Mouse (Mus musculus) MEL (cell line): ENCODE measurements at regions not wholly inside any gene's neighbourhood (a gene's known extent, or its start where the extent isn't known, plus 50 kb on each side); places are given as distances from the start of the nearest gene placed in this dataset.

ENCODE experiments used
- DNase-seq: peaks from one replicate; pipeline ENCODE4 v3.0.0; 2011; ENCODE audit warnings: low read depth, low spot score
- H3K27ac ChIP-seq: 2 replicates; pipeline ENCODE4 v1.5.1; 2012; ENCODE audit warnings: low read depth, mild to moderate bottlenecking, control low read depth, low read length, moderate library complexity; ENCODE audit not compliant: control insufficient read depth
- H3K27me3 ChIP-seq, 2 experiments: fragments of 150-350 bp in 1 of 2; sonication (generic) in 1 of 2; 2 replicates each; pipeline ENCODE4 v1.6.1; 2012; ENCODE audit warnings: low read length in 2 of 2, mild to moderate bottlenecking in 2 of 2, improper control_type of control experiment in 1 of 2, moderate library complexity in 1 of 2; ENCODE audit not compliant: insufficient read depth in 2 of 2, control insufficient read depth in 1 of 2
- H3K36me3 ChIP-seq, 2 experiments: 2 replicates each; pipeline ENCODE4 v1.6.1; 2012 to 2014; ENCODE audit warnings: low read length in 2 of 2, improper control_type of control experiment in 1 of 2, inconsistent platforms in 1 of 2, mild to moderate bottlenecking in 1 of 2; ENCODE audit not compliant: insufficient read depth in 2 of 2, control insufficient read depth in 1 of 2
- H3K4me1 ChIP-seq, 2 experiments: fragments of 150-350 bp in 1 of 2; sonication (generic) in 1 of 2; 2 replicates each; pipeline ENCODE4 v1.6.1; 2012; ENCODE audit warnings: low read length in 2 of 2, improper control_type of control experiment in 1 of 2, mild to moderate bottlenecking in 1 of 2; ENCODE audit not compliant: insufficient read depth in 2 of 2, control insufficient read depth in 1 of 2
- H3K4me3 ChIP-seq, 2 experiments: fragments of 150-350 bp in 1 of 2; sonication (generic) in 1 of 2; 2 replicates each; pipeline ENCODE4 v1.5.1; 2012; ENCODE audit warnings: low read depth in 2 of 2, low read length in 2 of 2, mild to moderate bottlenecking in 2 of 2, moderate library complexity in 2 of 2, control low read depth in 1 of 2, improper control_type of control experiment in 1 of 2; ENCODE audit not compliant: control insufficient read depth in 1 of 2, insufficient read depth in 1 of 2
- H3K79me2 ChIP-seq: 2 replicates; pipeline ENCODE4 v1.6.1; 2012; ENCODE audit warnings: mild to moderate bottlenecking, low read length, moderate library complexity; ENCODE audit not compliant: control insufficient read depth, poor library complexity, insufficient read depth
- H3K9ac ChIP-seq: 2 replicates; pipeline ENCODE4 v1.6.1; 2012; ENCODE audit warnings: low read depth, mild to moderate bottlenecking, control low read depth, low read length, moderate library complexity; ENCODE audit not compliant: control insufficient read depth, poor library complexity, severe bottlenecking
- H3K9me3 ChIP-seq: fragments of 150-350 bp; sonication (generic); replicated peaks from 2 replicates; pipeline ENCODE4 v1.6.1; 2012; ENCODE audit warnings: mild to moderate bottlenecking, low read length, improper control_type of control experiment, moderate library complexity; ENCODE audit not compliant: insufficient read depth
- BHLHE40 ChIP-seq: IDR thresholded peaks from 2 replicates; pipeline ENCODE4 v1.6.1; 2012; ENCODE audit warnings: low read depth, mild to moderate bottlenecking, inconsistent platforms, low read length, improper control_type of control experiment, borderline replicate concordance
- E2F4 ChIP-seq: IDR thresholded peaks from 2 replicates; pipeline ENCODE4 v1.6.1; 2011; ENCODE audit warnings: low read depth, low read length, improper control_type of control experiment, borderline replicate concordance
- EP300 ChIP-seq, 2 experiments: IDR thresholded peaks; 2 replicates each; pipeline ENCODE4 v1.6.1; 2011; ENCODE audit warnings: improper control_type of control experiment in 2 of 2, low read length in 2 of 2, low read depth in 1 of 2, mild to moderate bottlenecking in 1 of 2
- ETS1 ChIP-seq: IDR thresholded peaks from 2 replicates; pipeline ENCODE4 v1.6.1; 2012; ENCODE audit warnings: low read depth, mild to moderate bottlenecking, inconsistent platforms, low read length, improper control_type of control experiment, moderate library complexity
- GABPA ChIP-seq: IDR thresholded peaks from 2 replicates; pipeline ENCODE4 v1.6.1; 2012; ENCODE audit warnings: low read depth, mild to moderate bottlenecking, inconsistent platforms, low read length, improper control_type of control experiment, moderate library complexity
- JUND ChIP-seq: IDR thresholded peaks from 2 replicates; pipeline ENCODE4 v1.6.1; 2011; ENCODE audit warnings: low read depth, mild to moderate bottlenecking, improper control_type of control experiment, low read length
- MAFK ChIP-seq: IDR thresholded peaks from 2 replicates; pipeline ENCODE4 v1.6.1; 2011; ENCODE audit warnings: low read depth, mild to moderate bottlenecking, low read length, improper control_type of control experiment, borderline replicate concordance
- MAX ChIP-seq: IDR thresholded peaks from 2 replicates; pipeline ENCODE4 v1.6.1; 2011; ENCODE audit warnings: low read length, improper control_type of control experiment
- MXI1 ChIP-seq: IDR thresholded peaks from 2 replicates; pipeline ENCODE4 v1.6.1; 2011; ENCODE audit warnings: mild to moderate bottlenecking, low read depth, low read length, improper control_type of control experiment
- MYC ChIP-seq: IDR thresholded peaks from 2 replicates; pipeline ENCODE4 v1.6.1; 2011; ENCODE audit warnings: low read depth, mild to moderate bottlenecking, low read length, improper control_type of control experiment, moderate library complexity
- NRF1 ChIP-seq: IDR thresholded peaks from 2 replicates; pipeline ENCODE4 v1.6.1; 2014; ENCODE audit warnings: low read depth, mild to moderate bottlenecking, inconsistent platforms, low read length, improper control_type of control experiment, moderate library complexity; ENCODE audit not compliant: poor library complexity, insufficient read depth, severe bottlenecking
- POLR2AphosphoS2 ChIP-seq: IDR thresholded peaks from 2 replicates; pipeline ENCODE4 v1.6.1; 2011; ENCODE audit warnings: low read length, improper control_type of control experiment
- POLR2AphosphoS5 ChIP-seq: IDR thresholded peaks from 2 replicates; pipeline ENCODE4 v1.6.1; 2012; ENCODE audit warnings: low read depth, borderline replicate concordance, mild to moderate bottlenecking, inconsistent platforms, low read length, moderate library complexity, mixed read lengths
- RAD21 ChIP-seq: IDR thresholded peaks from 2 replicates; pipeline ENCODE4 v1.6.1; 2011; ENCODE audit warnings: mild to moderate bottlenecking, low read depth, low read length, improper control_type of control experiment
- RCOR1 ChIP-seq: IDR thresholded peaks from 2 replicates; pipeline ENCODE4 v1.6.1; 2012; ENCODE audit warnings: low read depth, mild to moderate bottlenecking, inconsistent platforms, low read length, improper control_type of control experiment
- SIN3A ChIP-seq: IDR thresholded peaks from 2 replicates; pipeline ENCODE4 v1.6.1; 2012; ENCODE audit warnings: low read length, improper control_type of control experiment, inconsistent platforms
- SMC3 ChIP-seq: IDR thresholded peaks from 2 replicates; pipeline ENCODE4 v1.6.1; 2011; ENCODE audit warnings: low read depth, low read length, improper control_type of control experiment
- TCF12 ChIP-seq: IDR thresholded peaks from 2 replicates; pipeline ENCODE4 v1.6.1; 2014; ENCODE audit warnings: low read depth, mild to moderate bottlenecking, inconsistent platforms, low read length, improper control_type of control experiment, moderate library complexity
- UBTF ChIP-seq: IDR thresholded peaks from 2 replicates; pipeline ENCODE4 v1.6.1; 2012; ENCODE audit warnings: low read depth, mild to moderate bottlenecking, inconsistent platforms, low read length, improper control_type of control experiment, moderate library complexity, borderline replicate concordance; ENCODE audit not compliant: insufficient read depth
- USF2 ChIP-seq, 2 experiments: IDR thresholded peaks; 2 replicates each; pipeline ENCODE4 v1.6.1; 2011 to 2012; ENCODE audit warnings: improper control_type of control experiment in 2 of 2, low read length in 2 of 2, borderline replicate concordance in 1 of 2, inconsistent platforms in 1 of 2, low read depth in 1 of 2, mild to moderate bottlenecking in 1 of 2; ENCODE audit not compliant: insufficient read depth in 1 of 2
- ZMIZ1 ChIP-seq: IDR thresholded peaks from 2 replicates; pipeline ENCODE4 v1.6.1; 2012; ENCODE audit warnings: low read depth, mild to moderate bottlenecking, inconsistent platforms, low read length, improper control_type of control experiment, moderate library complexity
- ZNF384 ChIP-seq: IDR thresholded peaks from 2 replicates; pipeline ENCODE4 v1.6.1; 2012; ENCODE audit warnings: low read depth, mild to moderate bottlenecking, inconsistent platforms, low read length, improper control_type of control experiment

DNA sequence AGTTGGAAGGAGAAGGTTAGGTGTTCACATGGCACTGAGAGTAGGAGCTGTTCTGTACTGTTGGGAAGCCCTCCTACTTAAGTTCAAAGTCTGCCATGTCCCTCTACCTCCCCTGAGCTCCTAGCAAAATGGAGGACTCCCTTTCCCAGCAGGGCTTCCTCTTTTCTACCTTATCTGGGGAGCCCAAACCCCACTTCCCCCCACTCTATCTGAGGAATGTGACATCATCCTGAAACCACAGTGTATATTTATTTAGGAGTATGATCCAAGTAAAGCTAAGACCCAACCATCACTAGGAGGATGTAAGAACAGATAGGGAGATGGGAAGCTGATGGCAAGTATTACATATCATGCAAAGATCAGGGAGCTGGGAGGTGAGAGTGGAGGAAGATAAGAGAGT lies 1490.6 kb upstream of the Gm6569 start (continued):
- no peak for TF ChIP-seq USF2 (IDR thresholded peaks at IDR 0.05; ENCODE audit: borderline replicate concordance in 1 of 2, insufficient read depth in 1 of 2, low read depth in 1 of 2, low read length in 2 of 2)
- TF ChIP-seq SMC3, result no peak
- peak; percentile 84 for TF ChIP-seq ETS1
- TF ChIP-seq SIN3A, result peak; percentile 35; the same call in 1 of the 2 replicates
- TF ChIP-seq MAFK, result no peak
- TF ChIP-seq ZNF384, result no peak
- TF ChIP-seq POLR2AphosphoS5, result no peak
- peak; percentile 77 for TF ChIP-seq RCOR1
- TF ChIP-seq NRF1, result no peak
- TF ChIP-seq ZMIZ1, result no peak
- no peak for TF ChIP-seq MAX
- TF ChIP-seq BHLHE40, result no peak
- TF ChIP-seq RAD21, result no peak
- TF ChIP-seq EP300 (IDR thresholded peaks at IDR 0.05; ENCODE audit: low read depth in 1 of 2, low read length in 2 of 2), result peak; percentile 87 to 88
- no peak for TF ChIP-seq JUND
- no peak for TF ChIP-seq GABPA
- no peak for TF ChIP-seq MXI1
- TF ChIP-seq UBTF, result no peak
- TF ChIP-seq E2F4, result no peak

DNA sequence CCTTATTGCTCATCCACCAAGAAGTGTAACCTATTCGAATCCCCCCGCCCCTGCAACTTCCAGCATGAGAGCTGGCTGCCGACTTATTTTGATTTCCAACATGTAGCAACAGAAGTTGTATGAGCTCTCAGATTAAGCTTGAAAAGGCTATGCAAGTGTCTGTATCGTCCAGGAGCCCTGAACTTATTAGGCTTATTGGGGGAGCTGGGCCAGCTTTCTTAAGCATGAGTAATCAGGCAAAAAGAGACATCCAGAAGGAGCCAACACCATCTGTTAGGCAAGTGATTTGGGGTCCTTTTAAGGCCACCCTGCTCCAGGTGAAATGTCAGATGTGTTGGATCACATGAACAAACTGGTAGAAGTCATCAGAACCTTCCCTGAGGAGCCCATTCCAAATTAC lies 1481.0 kb upstream of the Gm6569 start:
- H3K27ac ChIP-seq, result no peak overlapping the region
- no peak for DNase-seq
- H3K4me1 ChIP-seq, result no peaks in the 10 kb centered on the region
- no peak overlapping the region for H3K4me3 ChIP-seq
- no peaks in the 10 kb centered on the region for H3K79me2 ChIP-seq
- H3K27me3 ChIP-seq, result no peaks in the 10 kb centered on the region; a peak in 1 of 4 replicates
- TF ChIP-seq MYC (no peak), TCF12 (no peak), POLR2AphosphoS2 (no peak)
- TF ChIP-seq, all 39 proteins: peak for 0
- H3K9ac ChIP-seq, result no peak overlapping the region
- no peaks in the 10 kb centered on the region for H3K9me3 ChIP-seq
- no peaks in the 10 kb centered on the region for H3K36me3 ChIP-seq
